Mouse (Mus musculus): Measurements from ENCODE around the gene Dvl3.

GRCm38 (mm10) chr16:20480115-20480514 lies 36.7 kb upstream of the Dvl3 start:
- TF ChIP-seq POLR2A (IDR thresholded peaks at IDR 0.05; ENCODE audit: borderline replicate concordance, low read depth, low read length) (no peak), CTCF (IDR thresholded peaks at IDR 0.05; ENCODE audit: low read depth, low read length) (no peak)

Data from bone marrow macrophage, adult 2 months (primary cell).